In the genomic region with DNA sequence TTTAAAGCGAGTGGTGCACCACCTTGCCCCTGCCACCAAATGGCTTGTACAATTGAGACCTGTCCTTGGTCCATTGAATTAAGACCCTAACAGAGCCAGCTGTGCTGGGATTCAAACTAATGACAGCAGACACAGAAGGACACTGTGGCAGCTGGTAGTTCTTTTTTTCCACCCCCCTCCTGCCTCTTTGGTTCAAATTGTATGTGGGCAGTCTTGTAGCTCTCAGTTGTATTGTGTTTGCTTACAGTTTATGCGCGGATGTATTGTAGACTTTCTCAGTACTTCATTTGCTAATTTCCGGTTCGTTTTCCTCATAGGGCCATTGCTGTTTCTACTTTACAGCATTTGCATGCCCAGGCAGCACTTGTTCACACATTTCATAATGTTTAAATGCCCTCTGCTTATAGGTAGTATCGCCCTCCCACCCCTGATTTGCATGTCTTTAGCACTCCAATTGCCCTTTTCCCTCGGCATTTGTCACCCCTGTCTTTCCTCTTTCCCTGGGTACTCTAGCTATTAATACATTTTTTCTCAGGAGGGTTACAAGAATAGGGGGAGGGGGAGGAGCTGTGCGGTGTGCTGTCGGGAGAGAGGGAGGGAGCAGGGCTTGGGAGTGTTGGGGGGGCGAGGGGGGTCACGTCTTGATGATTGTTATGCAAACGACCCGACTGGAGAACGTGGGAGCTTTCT, we compare ENCODE assay signal across 8 mouse cellular contexts. TPM values are rescaled to one million over a fixed set of nuclear protein-coding genes. Genes with fewer than 3 reads are reported as not detected.
DNase-seq lines count a peak whose midpoint lies in the region; ATAC-seq and TF ChIP-seq lines count a peak whose summit lies in the region.

No protein-coding gene starts in this region.

- peak overlapping the region; percentile 75 for H3K4me3 ChIP-seq in left cerebral cortex, adult 2 months
- peak overlapping the region; percentile 93 for H3K4me3 ChIP-seq in cortical plate, adult 2 months (ENCODE audit: insufficient read depth, low read length)
- H3K4me3 ChIP-seq in heart, embryonic 11.5 days (ENCODE audit: low read depth, low read length), result peak overlapping the region; percentile 60
- H3K4me3 ChIP-seq in limb, embryonic 12.5 days (replicated peaks), result peak overlapping the region; percentile 80

- H3K4me2 ChIP-seq in heart, embryonic 11.5 days, result peak overlapping the region; percentile 82
- peak overlapping the region; percentile 85 for H3K4me2 ChIP-seq in limb, embryonic 12.5 days

- H3K4me1 ChIP-seq in cortical plate, adult 2 months (ENCODE audit: control insufficient read depth, insufficient read depth, low read length), result peaks cover 2% of the 10 kb centered on the region
- peaks cover 7% of the 10 kb centered on the region; the same call in 1 of the 2 replicates for H3K4me1 ChIP-seq in heart, embryonic 11.5 days (ENCODE audit: control insufficient read depth, insufficient read depth, low read length)
- peaks cover 21% of the 10 kb centered on the region for H3K4me1 ChIP-seq in limb, embryonic 12.5 days (replicated peaks)

- H3K27me3 ChIP-seq in heart, embryonic 11.5 days (ENCODE audit: control insufficient read depth, insufficient read depth, low read length), result no peaks in the 10 kb centered on the region
- no peaks in the 10 kb centered on the region for H3K27me3 ChIP-seq in limb, embryonic 12.5 days

- no peaks in the 10 kb centered on the region for H3K9me3 ChIP-seq in heart, embryonic 11.5 days (replicated peaks; ENCODE audit: control insufficient read depth, low read length)
- H3K9me3 ChIP-seq in limb, embryonic 12.5 days, result no peaks in the 10 kb centered on the region

- ATAC-seq in heart, embryonic 11.5 days (replicated peaks; ENCODE audit: insufficient number of reproducible peaks, low FRiP score, low TSS enrichment), result no peak; the same call in 1 of the 2 replicates
- no peak for ATAC-seq in limb, embryonic 12.5 days (ENCODE audit: insufficient number of reproducible peaks, insufficient read depth, low FRiP score, low TSS enrichment, low read depth)

- TF ChIP-seq CTCF in left cerebral cortex, adult 2 months (IDR thresholded peaks at IDR 0.05), result no peak
- TF ChIP-seq CTCF in cortical plate, adult 2 months (IDR thresholded peaks at IDR 0.05; ENCODE audit: extremely low read depth, insufficient read depth, low read length), result no peak

- peak overlapping the region; percentile 98 for H3K27ac ChIP-seq in left cerebral cortex, adult 2 months
- H3K27ac ChIP-seq in cortical plate, adult 2 months (ENCODE audit: insufficient read depth, low read length), result peak overlapping the region; percentile 40
- H3K27ac ChIP-seq in heart, embryonic 11.5 days (ENCODE audit: low read depth, low read length), result peak overlapping the region; percentile 93
- H3K27ac ChIP-seq in limb, embryonic 12.5 days, result peak overlapping the region; percentile 97

- no peak for DNase-seq in left cerebral cortex, adult 2 months (ENCODE audit: extremely low spot score in 1 of 2, low spot score in 2 of 2)
- no peak for DNase-seq in left cerebral cortex, adult 11 months (ENCODE audit: low spot score)
- DNase-seq in neural tube, embryonic 10.5 days (ENCODE audit: extremely low spot score, low spot score), result peak; percentile 67
- DNase-seq in adipocyte (ENCODE audit: low spot score), result no peak
- DNase-seq in MN1 (ENCODE audit: low spot score), result no peak

- TF ChIP-seq POLR2A in cortical plate, adult 2 months (IDR thresholded peaks at IDR 0.05; ENCODE audit: extremely low read depth, insufficient read depth, low read length), result no peak

- intact Hi-C loops in left cerebral cortex, adult 2 months (cut with DNase I), result loop anchor here (5.0 to 10.0 kb wide), 5 partner anchors 64 to 1196 kb away; a partner anchor contains a TSS

- WGBS in heart, embryonic 11.5 days (ENCODE audit: insufficient replicate concordance), result 2% methylated on average over 14 of the region's 14 CpGs
- 1% methylated on average over 14 of the region's 14 CpGs for WGBS in limb, embryonic 12.5 days

- no peaks in the 10 kb centered on the region for H3K36me3 ChIP-seq in heart, embryonic 11.5 days (ENCODE audit: control insufficient read depth, insufficient read depth, low read length)
- no peaks in the 10 kb centered on the region for H3K36me3 ChIP-seq in limb, embryonic 12.5 days

- peak overlapping the region; percentile 85 for H3K9ac ChIP-seq in heart, embryonic 11.5 days (ENCODE audit: low read depth, low read length)
- H3K9ac ChIP-seq in limb, embryonic 12.5 days (replicated peaks), result peak overlapping the region; percentile 90

RNA-seq across cellular contexts. Expression of a gene that starts 2.5 kb away (rescaled TPM):
- 10 to 100 TPM; 22.6 to 24.5 TPM for total RNA-seq in left cerebral cortex, adult 2 months (2021)
- 12.6 and 13.3 TPM in 2 replicates for polyA plus RNA-seq in cortical plate, adult 2 months (2012; rRNA removed)
- 5.2 TPM in 2 replicates for polyA plus RNA-seq in heart, embryonic 11.5 days (2014; fragmentation: Nextera tagmentation; extraction: Ambion mirVana)
- 6.4 and 7.1 TPM in 2 replicates for polyA plus RNA-seq in limb, embryonic 12.5 days (2016; fragmentation: Nextera tagmentation; extraction: Ambion mirVana)

Comparison
In these comparisons a context has a peak if more than half of its experiments do, and no peak if none do; other contexts are left out.
1. H3K27ac ChIP-seq: peak in every context shown above with its lines; median percentile 98 in left cerebral cortex, adult 2 months; 97 in limb, embryonic 12.5 days; 93 in heart, embryonic 11.5 days; 40 in cortical plate, adult 2 months.